Comparison of ENCODE assay signal across 19 mouse cellular contexts in genomic region chr7:137005293-137005692, GRCm38 (mm10).
DNase-seq lines count a peak whose midpoint lies in the region; ATAC-seq lines count a peak whose summit lies in the region.
"Had no signal": no experiment of that assay in that cellular context is flagged by ENCODE, and none has a peak within 500 bp of the region (broad histone marks: within the 10 kb centered on the region; RNA-seq: fewer than 3 reads in every experiment).

No protein-coding gene starts in this region.

- H3K27me3 ChIP-seq in hindbrain, embryonic 14.5 days (ENCODE audit: control insufficient read depth, insufficient read depth, low read length): no peaks in the 10 kb centered on the region
- no peaks in the 10 kb centered on the region for H3K27me3 ChIP-seq in hindbrain, embryonic 16.5 days (replicated peaks; ENCODE audit: control insufficient read depth, insufficient read depth, low read length)
- H3K27me3 ChIP-seq in midbrain, embryonic 15.5 days (replicated peaks): no peaks in the 10 kb centered on the region
- 0 out of 2 replicates have a peak, but pooled peaks cover 5% of the 10 kb centered on the region for H3K27me3 ChIP-seq in midbrain, embryonic 10.5 days (ENCODE audit: low read depth, poor library complexity, severe bottlenecking)
- H3K27me3 ChIP-seq in embryonic facial prominence, embryonic 10.5 days (replicated peaks; ENCODE audit: low read depth, poor library complexity, severe bottlenecking): peaks cover 3% of the 10 kb centered on the region; the same call in 1 of the 2 replicates
- H3K27me3 ChIP-seq: Patski had no signal

- peak; percentile 66 for ATAC-seq in hindbrain, embryonic 14.5 days (ENCODE audit: low FRiP score)
- no peak for ATAC-seq in hindbrain, embryonic 16.5 days
- ATAC-seq in midbrain, embryonic 15.5 days (replicated peaks): no peak
- ATAC-seq in activated CD4-positive, CD25-positive, alpha-beta regulatory T cell, adult 4 months: no peak
- ATAC-seq: CD4-positive, CD25-positive, alpha-beta regulatory T cell, adult 4 months; liver, postnatal 0 days; Patski had no signal

- H3K9me3 ChIP-seq in hindbrain, embryonic 14.5 days (ENCODE audit: control insufficient read depth, low read length): no peaks in the 10 kb centered on the region
- H3K9me3 ChIP-seq in hindbrain, embryonic 16.5 days (ENCODE audit: control insufficient read depth, low read length): no peaks in the 10 kb centered on the region
- no peaks in the 10 kb centered on the region for H3K9me3 ChIP-seq in midbrain, embryonic 15.5 days
- H3K9me3 ChIP-seq in midbrain, embryonic 10.5 days (replicated peaks): no peaks in the 10 kb centered on the region
- no peaks in the 10 kb centered on the region for H3K9me3 ChIP-seq in embryonic facial prominence, embryonic 10.5 days
- H3K9me3 ChIP-seq: heart, embryonic 15.5 days had no signal

- no peak overlapping the region for H3K9ac ChIP-seq in hindbrain, embryonic 14.5 days
- no peak overlapping the region for H3K9ac ChIP-seq in hindbrain, embryonic 16.5 days (ENCODE audit: low read depth, low read length)
- H3K9ac ChIP-seq in midbrain, embryonic 15.5 days: no peak overlapping the region
- H3K9ac ChIP-seq: heart, embryonic 15.5 days; liver, postnatal 0 days had no signal

- peaks cover 47% of the 10 kb centered on the region for H3K4me1 ChIP-seq in hindbrain, embryonic 14.5 days (replicated peaks; ENCODE audit: control insufficient read depth, insufficient read depth, low read length)
- H3K4me1 ChIP-seq in hindbrain, embryonic 16.5 days (ENCODE audit: control insufficient read depth, insufficient read depth, low read depth, low read length): peaks cover 6% of the 10 kb centered on the region
- H3K4me1 ChIP-seq in midbrain, embryonic 15.5 days: peaks cover 32% of the 10 kb centered on the region
- peaks cover 16% of the 10 kb centered on the region for H3K4me1 ChIP-seq in midbrain, embryonic 10.5 days
- peaks cover 14% of the 10 kb centered on the region for H3K4me1 ChIP-seq in embryonic facial prominence, embryonic 10.5 days

- H3K27ac ChIP-seq in hindbrain, embryonic 14.5 days: 0 out of 2 replicates have a peak overlapping the region, but pooled peaks have one; percentile 35
- H3K27ac ChIP-seq in hindbrain, embryonic 16.5 days (ENCODE audit: low read depth, low read length): no peak overlapping the region
- H3K27ac ChIP-seq in midbrain, embryonic 15.5 days: no peak overlapping the region
- no peak overlapping the region for H3K27ac ChIP-seq in midbrain, embryonic 10.5 days (replicated peaks)
- H3K27ac ChIP-seq in embryonic facial prominence, embryonic 10.5 days (replicated peaks): no peak overlapping the region
- H3K27ac ChIP-seq: heart, embryonic 15.5 days had no signal

- H3K4me2 ChIP-seq in hindbrain, embryonic 14.5 days (replicated peaks): peak overlapping the region; percentile 15; the same call in 1 of the 2 replicates
- no peak overlapping the region; the same call in 1 of the 2 replicates for H3K4me2 ChIP-seq in hindbrain, embryonic 16.5 days (ENCODE audit: low read length)
- peak overlapping the region; percentile 22; the same call in 1 of the 2 replicates for H3K4me2 ChIP-seq in midbrain, embryonic 15.5 days
- H3K4me2 ChIP-seq: heart, embryonic 15.5 days had no signal

- peak; percentile 25 for DNase-seq in embryo, embryonic 11 days
- DNase-seq in embryo, embryonic 10 days (ENCODE audit: low spot score): no peak
- no peak for DNase-seq in hindbrain, embryonic 14.5 days (ENCODE audit: low spot score)
- no peak for DNase-seq in midbrain, embryonic 10.5 days (ENCODE audit: low spot score)
- no peak for DNase-seq in embryonic facial prominence, embryonic 10.5 days (ENCODE audit: low spot score)
- DNase-seq: adrenal gland, postnatal 10 days; cerebellum, adult 9-11 months; gastrocnemius, postnatal 25 days; kidney, adult 11 months; liver, postnatal 0 days; lung, postnatal 4 days; thymus, postnatal 36 days had no signal

- H3K4me3 ChIP-seq in hindbrain, embryonic 14.5 days (replicated peaks; ENCODE audit: low read length): no peak overlapping the region
- no peak overlapping the region for H3K4me3 ChIP-seq in hindbrain, embryonic 16.5 days (ENCODE audit: low read length)
- no peak overlapping the region for H3K4me3 ChIP-seq in midbrain, embryonic 15.5 days
- H3K4me3 ChIP-seq in midbrain, embryonic 10.5 days: no peak overlapping the region
- H3K4me3 ChIP-seq in embryonic facial prominence, embryonic 10.5 days: no peak overlapping the region
- H3K4me3 ChIP-seq: heart, embryonic 15.5 days; myocyte had no signal

- WGBS in hindbrain, embryonic 14.5 days: 35% methylated on average over 11 of the region's 11 CpGs
- WGBS in hindbrain, embryonic 16.5 days: 41% methylated on average over 11 of the region's 11 CpGs
- 37% methylated on average over 11 of the region's 11 CpGs for WGBS in midbrain, embryonic 15.5 days
- 70% methylated on average over 11 of the region's 11 CpGs for WGBS in midbrain, embryonic 10.5 days
- 55% methylated on average over 11 of the region's 11 CpGs for WGBS in embryonic facial prominence, embryonic 10.5 days

- H3K36me3 ChIP-seq in hindbrain, embryonic 14.5 days (replicated peaks; ENCODE audit: control insufficient read depth, insufficient read depth): no peaks in the 10 kb centered on the region
- no peaks in the 10 kb centered on the region for H3K36me3 ChIP-seq in hindbrain, embryonic 16.5 days (ENCODE audit: control insufficient read depth, insufficient read depth, low read length)
- H3K36me3 ChIP-seq in midbrain, embryonic 15.5 days (replicated peaks): no peaks in the 10 kb centered on the region
- H3K36me3 ChIP-seq in midbrain, embryonic 10.5 days: no peaks in the 10 kb centered on the region
- H3K36me3 ChIP-seq in embryonic facial prominence, embryonic 10.5 days (replicated peaks): no peaks in the 10 kb centered on the region
- H3K36me3 ChIP-seq: heart, embryonic 15.5 days had no signal
